Mouse (Mus musculus): Measurements from ENCODE around the gene Kcnj3.
"Not testable (repeated sequence)": the region's sequence is repeated elsewhere in the genome, so short reads cannot be mapped to it uniquely, and the experiment has no call there.

Gene Kcnj3

GRCm38 (mm10) chr2:55435721-55436260, at the start of gene Kcnj3:
Kcnj3 (plus strand) TSS chr2:55435970.
- DNase-seq (ENCODE audit: low read depth in 1 of 2, low spot score in 2 of 2) = no peak

GRCm38 (mm10) chr2:55390330-55390989, 45.3 kb upstream of the Kcnj3 start:
- no peak for DNase-seq (ENCODE audit: low read depth in 1 of 2, low spot score in 2 of 2)

DNA sequence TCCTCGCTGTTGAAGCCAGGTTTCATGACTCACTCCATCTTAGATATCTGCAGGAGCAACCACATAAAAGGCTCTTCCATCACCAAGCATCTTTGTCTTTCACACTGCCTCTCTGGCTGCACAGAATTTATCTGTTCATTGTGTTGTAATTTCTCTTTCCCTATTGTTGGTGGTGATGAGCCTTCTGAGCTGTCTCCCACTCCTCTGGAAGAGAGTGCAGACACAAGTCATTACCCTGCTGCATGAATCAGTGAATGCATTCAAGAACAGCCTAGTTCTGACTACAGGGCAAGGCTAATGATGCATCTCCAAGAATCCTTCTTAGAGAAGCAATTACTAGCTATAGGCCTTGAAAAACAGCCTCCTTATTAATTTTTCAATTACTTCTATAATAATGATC, 30.5 kb upstream of the Kcnj3 start:
- no peak for DNase-seq (ENCODE audit: low read depth in 1 of 2, low spot score in 2 of 2)

DNA sequence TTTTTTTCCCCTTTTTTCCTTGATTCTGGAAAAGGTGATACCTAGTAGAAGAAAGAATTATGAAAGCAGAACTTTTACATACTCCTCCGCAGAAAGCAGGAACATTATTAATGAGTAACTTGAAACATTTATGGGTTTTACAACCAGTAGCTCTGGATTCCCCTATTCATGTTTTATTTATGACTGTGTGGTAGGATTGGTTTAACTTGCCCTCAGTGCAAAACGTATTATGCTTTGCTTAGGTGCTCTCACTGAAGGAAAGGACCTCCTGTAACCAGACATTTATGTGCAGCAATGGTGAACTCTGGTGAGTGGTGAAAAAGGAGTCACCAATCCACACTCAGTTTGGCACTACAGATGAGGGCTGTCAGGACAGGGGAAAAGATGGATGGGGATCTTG, 8.1 kb upstream of the Kcnj3 start:
- no peak for DNase-seq (ENCODE audit: low read depth in 1 of 2, low spot score in 2 of 2)

DNA sequence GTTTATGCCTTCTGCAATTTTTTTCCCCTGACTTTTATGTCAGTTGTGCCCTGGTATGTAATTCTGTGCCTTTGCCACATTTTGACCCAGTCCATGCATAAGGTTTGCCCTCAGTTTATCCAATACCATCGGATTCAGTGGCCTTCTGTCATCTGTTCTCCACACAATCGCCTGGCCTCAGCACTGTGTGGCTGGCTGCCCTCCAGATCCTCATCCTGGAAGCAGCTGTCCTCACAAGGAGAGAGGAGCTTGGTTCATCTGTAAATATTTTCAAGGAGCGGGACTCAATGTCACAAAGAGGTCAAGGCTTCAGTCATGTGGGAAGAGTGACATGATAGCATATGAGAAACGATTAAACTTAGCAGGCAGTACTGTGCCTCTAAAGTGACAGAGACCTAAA, 3.7 kb upstream of the Kcnj3 start:
- DNase-seq (ENCODE audit: low read depth in 1 of 2, low spot score in 2 of 2) = no peak

- DNase-seq (ENCODE audit: low read depth in 1 of 2, low spot score in 2 of 2) = no peak
Observed at GRCm38 (mm10) chr2:55436261-55437006, 664 bp downstream of the Kcnj3 start.

GRCm38 (mm10) chr2:55437007-55437949, 1.5 kb downstream of the Kcnj3 start:
- no peak for DNase-seq (ENCODE audit: low read depth in 1 of 2, low spot score in 2 of 2)

GRCm38 (mm10) chr2:55437977-55438376, 2.2 kb downstream of the Kcnj3 start:
- DNase-seq (ENCODE audit: low read depth in 1 of 2, low spot score in 2 of 2) = no peak

DNA sequence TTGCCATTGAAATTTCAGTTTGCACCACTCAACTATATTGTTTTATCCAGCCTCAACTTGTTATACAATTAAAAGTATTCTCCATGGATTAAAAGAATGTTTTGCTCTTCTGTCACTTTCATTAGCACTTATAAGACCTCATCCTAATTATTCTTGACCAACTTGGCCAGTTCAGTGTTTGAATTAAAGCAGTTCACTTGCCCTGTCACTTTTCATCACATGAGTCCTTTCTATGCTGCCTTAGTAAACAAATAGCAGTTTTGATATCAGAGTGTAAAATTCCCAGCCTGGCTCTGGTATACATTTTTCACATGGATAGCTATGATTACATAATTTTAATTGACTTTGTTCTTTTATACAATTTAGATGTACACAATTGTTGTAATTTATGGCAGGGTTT, 3.4 kb downstream of the Kcnj3 start:
- no peak for DNase-seq (ENCODE audit: low read depth in 1 of 2, low spot score in 2 of 2)

GRCm38 (mm10) chr2:55442006-55442405, 6.2 kb downstream of the Kcnj3 start:
- DNase-seq (ENCODE audit: low read depth in 1 of 2, low spot score in 2 of 2) = no peak

- DNase-seq (ENCODE audit: low read depth in 1 of 2, low spot score in 2 of 2) = no peak
Observed at GRCm38 (mm10) chr2:55447298-55447697, 11.5 kb downstream of the Kcnj3 start.

GRCm38 (mm10) chr2:55450774-55451173, 15.0 kb downstream of the Kcnj3 start:
- DNase-seq (ENCODE audit: low read depth in 1 of 2, low spot score in 2 of 2) = no peak

DNA sequence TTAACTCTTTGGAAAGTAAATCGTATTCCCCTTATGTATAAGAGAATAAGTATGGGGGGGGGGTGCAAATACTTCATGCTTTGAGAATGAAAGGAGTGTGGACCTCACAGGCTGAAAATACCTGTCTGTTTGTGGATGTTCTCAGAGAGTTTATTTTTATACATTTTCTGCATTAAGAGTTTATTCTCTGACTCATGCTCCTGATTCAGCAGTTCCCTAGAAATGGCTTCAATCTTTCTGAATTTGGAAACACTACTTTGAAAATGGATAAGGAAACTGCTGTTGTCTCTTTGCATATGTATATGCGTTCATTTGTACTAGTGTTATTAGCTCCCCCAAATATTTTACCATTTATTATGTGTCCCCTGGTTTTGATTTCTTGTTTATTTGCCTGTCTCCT, 23.4 kb downstream of the Kcnj3 start:
- no peak for DNase-seq (ENCODE audit: low read depth in 1 of 2, low spot score in 2 of 2)

- DNase-seq (ENCODE audit: low read depth in 1 of 2, low spot score in 2 of 2) = no peak
Observed at GRCm38 (mm10) chr2:55469141-55469540, 33.4 kb downstream of the Kcnj3 start.

DNA sequence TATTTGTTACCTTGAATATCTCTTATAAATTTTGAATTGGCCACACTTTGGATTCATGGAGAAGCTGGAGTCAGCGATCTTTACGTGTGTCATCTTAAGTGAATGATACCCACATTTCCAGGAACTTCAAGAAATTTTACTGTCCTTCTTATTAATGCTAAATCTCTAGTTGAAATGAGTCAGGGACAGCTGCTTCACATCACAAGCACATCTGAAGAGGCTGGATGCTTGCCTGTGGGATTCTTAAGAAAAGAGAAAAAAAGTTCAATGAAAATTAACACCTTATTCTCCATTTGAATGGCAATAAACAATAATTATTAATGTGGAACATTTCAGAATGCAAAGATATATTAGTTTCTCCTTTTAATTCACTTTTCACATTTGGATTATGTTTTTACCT, 34.2 kb downstream of the Kcnj3 start:
- no peak for DNase-seq (ENCODE audit: low read depth in 1 of 2, low spot score in 2 of 2)

- no peak for DNase-seq (ENCODE audit: low read depth in 1 of 2, low spot score in 2 of 2)
Observed at GRCm38 (mm10) chr2:55479511-55479910, 43.7 kb downstream of the Kcnj3 start.

- no peak for DNase-seq (ENCODE audit: low read depth in 1 of 2, low spot score in 2 of 2)
Observed at GRCm38 (mm10) chr2:55479933-55480601, 44.3 kb downstream of the Kcnj3 start.

- DNase-seq (ENCODE audit: low read depth in 1 of 2, low spot score in 2 of 2) = no peak
Observed at GRCm38 (mm10) chr2:55480602-55480965, 44.8 kb downstream of the Kcnj3 start.

- DNase-seq (ENCODE audit: low read depth in 1 of 2, low spot score in 2 of 2) = not testable (repeated sequence)
Observed at GRCm38 (mm10) chr2:55485500-55486129, 49.8 kb downstream of the Kcnj3 start.

DNA sequence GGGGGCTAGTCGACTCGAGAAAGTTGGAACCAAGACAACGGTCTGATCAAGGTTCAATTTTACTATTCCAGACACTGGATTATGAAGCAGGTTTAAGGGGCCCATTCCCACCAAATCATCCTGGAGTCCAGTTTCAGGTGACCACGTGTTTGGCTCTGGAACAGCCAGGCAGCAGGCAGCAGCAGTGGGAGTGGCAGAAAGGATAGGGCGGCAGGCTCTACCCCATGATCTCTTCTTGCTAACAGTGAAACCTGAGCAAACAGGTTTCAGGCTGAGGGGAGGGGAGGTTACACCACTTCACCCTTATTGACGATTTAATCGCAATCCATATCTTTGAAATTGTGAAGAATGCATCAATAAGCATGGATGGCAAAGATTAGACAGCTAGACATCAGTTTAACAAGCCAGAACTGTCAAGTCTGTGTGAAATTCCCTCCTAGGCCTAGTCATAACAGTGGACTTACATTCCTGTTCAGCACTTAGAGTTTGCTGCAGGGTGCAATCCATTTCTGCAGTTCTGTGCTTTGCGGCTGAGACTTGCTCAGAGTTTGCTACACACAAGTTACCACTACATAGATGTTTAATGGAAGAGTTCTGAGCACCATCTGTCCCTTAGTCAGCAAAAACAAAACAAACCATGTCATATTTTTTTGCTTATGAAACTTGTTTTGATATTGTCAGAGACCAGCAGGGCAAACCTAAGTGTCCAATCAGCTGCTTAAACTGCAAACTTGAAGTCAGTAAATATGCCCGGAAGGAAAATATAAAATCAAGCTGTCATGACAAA, 67.8 kb downstream of the Kcnj3 start:
- DNase-seq (ENCODE audit: low read depth in 1 of 2, low spot score in 2 of 2) = no peak

All from monocyte, adult 2 months (primary cell).